Mouse (Mus musculus) thymus, postnatal 0 days (tissue): Measurements from ENCODE around the gene Gm266. TPM values are rescaled to one million over a fixed set of nuclear protein-coding genes. Genes with fewer than 3 reads are reported as not detected.

Experiments
- DNase-seq: peaks from one replicate; pipeline ENCODE4 v3.0.0-alpha.2; 2015; ENCODE audit warnings: low spot score
- polyA plus RNA-seq: library from polyadenylated mRNA; unstranded; fragments of >200 nt; fragmentation: Nextera tagmentation; extraction: Ambion mirVana; gene quantifications from 2 replicates; pipeline ENCODE4 v1.2.1, GENCODE M21; 2015

Gm266 gene
- polyA plus RNA-seq, 1 experiment from 2014 or later, result 20.6 TPM

- DNase-seq, result peak; percentile 15
Observed at GRCm38 (mm10) chr12:111503063-111503567, 17.5 kb upstream of the Gm266 start.

- no peak for DNase-seq
Observed at GRCm38 (mm10) chr12:111500725-111501124, 15.1 kb upstream of the Gm266 start.

GRCm38 (mm10) chr12:111499617-111500016, 14.0 kb upstream of the Gm266 start:
- no peak for DNase-seq

- no peak for DNase-seq
Observed at GRCm38 (mm10) chr12:111497076-111497475, 11.5 kb upstream of the Gm266 start.

- no peak for DNase-seq
Observed at GRCm38 (mm10) chr12:111494931-111495330, 9.3 kb upstream of the Gm266 start.

GRCm38 (mm10) chr12:111489261-111489865, 3.7 kb upstream of the Gm266 start:
- no peak for DNase-seq

GRCm38 (mm10) chr12:111486455-111486854, 832 bp upstream of the Gm266 start:
- DNase-seq, result no peak

GRCm38 (mm10) chr12:111485046-111485651, 474 bp downstream of the Gm266 start:
- no peak for DNase-seq

GRCm38 (mm10) chr12:111479917-111480316, 5.7 kb downstream of the Gm266 start:
- peak; percentile 57 for DNase-seq

GRCm38 (mm10) chr12:111478924-111479323, 6.7 kb downstream of the Gm266 start:
- DNase-seq, result no peak

GRCm38 (mm10) chr12:111474893-111475643, 10.6 kb downstream of the Gm266 start:
- DNase-seq, result peak; percentile 78

GRCm38 (mm10) chr12:111474384-111474783, 11.2 kb downstream of the Gm266 start:
- no peak for DNase-seq

- peak; percentile 26 for DNase-seq
Observed at GRCm38 (mm10) chr12:111472886-111473285, 12.7 kb downstream of the Gm266 start.

GRCm38 (mm10) chr12:111471721-111472120, 13.9 kb downstream of the Gm266 start:
- no peak for DNase-seq

GRCm38 (mm10) chr12:111471119-111471518, 14.5 kb downstream of the Gm266 start:
- DNase-seq, result no peak

GRCm38 (mm10) chr12:111469507-111469906, 16.1 kb downstream of the Gm266 start:
- peak; percentile 76 for DNase-seq

- DNase-seq, result no peak
Observed at GRCm38 (mm10) chr12:111468206-111468605, 17.4 kb downstream of the Gm266 start.

GRCm38 (mm10) chr12:111466369-111466768, 19.3 kb downstream of the Gm266 start:
- no peak for DNase-seq

- DNase-seq, result no peak
Observed at GRCm38 (mm10) chr12:111463570-111463969, 22.1 kb downstream of the Gm266 start.

GRCm38 (mm10) chr12:111457742-111458141, 27.9 kb downstream of the Gm266 start:
- no peak for DNase-seq

- DNase-seq, result no peak
Observed at GRCm38 (mm10) chr12:111455860-111456259, 29.8 kb downstream of the Gm266 start.

- DNase-seq, result no peak
Observed at GRCm38 (mm10) chr12:111455311-111455846, 30.2 kb downstream of the Gm266 start.
